Mouse (Mus musculus) spleen, embryonic (tissue): ENCODE data around the gene Engase.

ENCODE experiments used
- CTCF ChIA-PET: fragments of 350-600 bp; sonication (Branson Sonifier 250); formaldehyde crosslinking; loops from one replicate; lab custom pipeline; 2022; lab: Charles Lee

Gene Engase

DNA sequence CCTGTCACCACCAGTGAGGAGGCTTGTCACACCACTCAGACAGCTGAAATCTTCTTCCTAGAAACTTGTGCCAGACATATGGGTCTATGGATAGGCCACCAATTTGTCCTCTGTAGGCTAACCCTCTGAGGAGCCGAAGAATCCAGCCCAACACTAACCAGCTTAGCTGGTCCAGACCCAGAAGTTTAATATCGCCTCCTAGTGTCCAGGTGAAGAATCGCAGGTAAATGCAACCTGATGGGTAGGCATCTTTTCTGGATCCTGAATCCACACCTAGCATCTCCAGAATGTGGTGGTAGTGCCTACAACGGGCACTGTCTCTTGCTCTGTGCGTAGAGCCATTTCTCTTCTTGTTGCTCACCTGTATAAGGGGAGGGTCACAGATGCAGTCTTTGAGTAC lies 43.6 kb downstream of the Engase start:
- CTCF ChIA-PET: interaction anchor here (0.5 to 0.7 kb wide), 2 partner anchors 608 to 1357 kb away, joined by 4 to 6 read pairs; no protein-coding TSS in a partner anchor

DNA sequence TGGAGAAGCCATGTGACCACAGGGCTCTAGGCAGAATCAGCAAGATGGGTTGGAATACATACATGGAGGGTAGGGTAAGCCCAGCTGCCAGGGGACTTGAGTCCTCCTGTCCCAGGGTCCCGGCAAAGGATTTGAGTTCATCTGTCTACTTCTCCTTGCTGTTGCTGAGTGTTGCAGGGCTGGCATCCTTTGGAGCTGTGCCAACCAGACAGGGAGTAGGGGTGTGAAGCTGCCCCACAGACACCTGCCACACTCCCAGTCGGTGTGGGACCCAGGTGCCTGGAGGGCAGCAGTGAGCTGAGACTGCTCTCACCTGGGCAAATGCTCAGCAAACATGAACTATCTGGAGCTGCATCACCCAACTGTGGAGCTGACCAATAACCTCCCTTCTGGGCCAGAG lies 44.3 kb downstream of the Engase start:
- CTCF ChIA-PET: no interaction called here

DNA sequence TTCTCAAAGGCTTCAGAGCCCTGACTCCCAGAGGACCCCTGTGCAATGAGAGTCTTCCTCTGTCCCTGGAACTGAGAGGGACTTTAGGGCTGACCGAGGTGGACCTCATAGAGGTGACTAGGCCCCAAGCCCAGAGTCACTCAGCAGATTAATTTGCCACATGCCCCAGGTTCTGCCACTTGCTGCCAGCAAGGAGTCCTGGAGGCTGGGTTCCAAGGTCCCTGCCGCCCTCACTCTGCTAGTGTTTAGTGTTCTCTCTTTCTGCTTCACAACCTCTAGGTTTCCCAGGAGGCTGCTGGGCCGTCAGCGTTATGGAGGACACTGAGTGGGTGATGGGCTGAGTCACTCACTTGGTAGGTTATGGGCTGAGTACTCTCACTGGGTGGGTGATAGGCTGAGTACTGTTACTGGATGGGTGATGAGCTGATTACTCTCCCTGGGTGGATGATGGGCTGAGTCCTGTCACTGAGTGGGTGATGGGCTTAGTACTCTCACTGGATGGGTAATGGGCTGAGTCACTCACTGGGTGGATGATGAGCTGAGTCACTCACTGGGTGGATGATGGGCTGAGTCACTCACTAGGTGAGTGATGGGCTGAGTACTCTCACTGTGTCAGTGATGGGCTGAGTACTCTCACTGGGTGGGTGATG lies 47.0 kb downstream of the Engase start:
- CTCF ChIA-PET: interaction anchor here (0.5 kb wide), 1 partner anchor 35 kb away, joined by 7 read pairs; no protein-coding TSS in a partner anchor

DNA sequence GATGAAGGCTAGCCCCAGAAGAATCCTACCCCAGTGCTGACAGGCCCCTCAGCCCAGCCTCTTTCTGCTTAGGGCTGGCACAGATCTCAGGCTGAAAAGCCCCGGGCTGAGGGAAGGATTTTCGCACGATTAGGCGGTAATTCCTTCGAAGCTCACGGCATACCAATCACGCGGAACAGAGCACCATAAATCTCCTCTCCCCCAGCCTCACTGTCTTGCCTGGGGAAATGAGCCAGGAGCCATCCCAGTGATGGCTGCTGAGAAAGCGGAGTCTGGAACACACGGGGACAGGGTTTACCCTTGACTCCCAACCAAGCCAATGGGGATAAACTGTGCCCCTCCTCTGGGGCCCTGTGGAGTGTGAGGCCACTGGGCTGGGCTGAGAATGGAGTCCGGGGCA lies 48.4 kb downstream of the Engase start:
- CTCF ChIA-PET: no interaction called here

- CTCF ChIA-PET: interaction anchor here (0.5 kb wide), 1 partner anchor 397 kb away, joined by 3 read pairs; no protein-coding TSS in a partner anchor
These were observed 52.1 kb downstream of the Engase start for GRCm38 (mm10) chr11:118528761-118529160.

DNA sequence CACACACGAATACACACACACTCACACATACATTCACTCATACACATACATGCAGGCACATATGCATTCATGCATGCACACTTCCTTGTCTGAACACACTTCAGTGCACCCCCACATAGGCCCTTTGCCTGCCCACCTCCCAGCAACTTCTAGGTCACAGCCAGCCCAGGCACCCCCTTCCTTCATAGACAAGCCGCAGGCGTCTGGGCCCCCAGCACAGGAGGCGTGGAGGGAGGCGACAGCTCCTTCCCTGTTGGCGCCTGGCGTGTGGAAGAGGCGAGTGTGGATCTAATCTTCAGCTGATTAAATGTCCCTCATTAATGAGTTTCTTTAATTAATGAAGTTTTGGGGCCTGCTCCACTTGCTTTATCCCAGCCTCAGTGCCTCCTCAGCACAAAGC lies 53.7 kb downstream of the Engase start:
- CTCF ChIA-PET: no interaction called here

- CTCF ChIA-PET: no interaction called here
These were observed 57.9 kb downstream of the Engase start for GRCm38 (mm10) chr11:118534382-118535092.

GRCm38 (mm10) chr11:118538008-118538407 lies 61.4 kb downstream of the Engase start:
- CTCF ChIA-PET: no interaction called here
